14 mouse cellular contexts compared by ENCODE assay signal in the genomic region with DNA sequence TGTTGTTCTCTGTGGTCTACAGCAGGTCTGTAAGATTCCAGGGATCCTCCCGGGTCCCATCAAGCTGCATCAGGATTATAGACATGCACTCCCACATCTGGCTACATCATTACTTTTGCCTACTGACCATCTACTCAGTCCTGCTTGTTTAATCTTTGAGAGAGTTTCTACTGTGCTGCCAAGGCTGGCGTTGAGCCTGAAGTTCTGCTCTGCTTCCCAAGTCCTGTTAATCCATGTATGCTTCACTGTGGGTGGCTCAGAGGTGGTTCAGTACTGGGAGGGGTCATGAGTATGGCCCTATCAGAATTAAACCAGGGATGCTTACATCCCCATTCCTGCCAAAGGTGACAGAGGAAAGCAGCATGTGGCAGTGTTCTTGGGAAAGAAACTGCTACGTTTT.
"Had no signal": no experiment of that assay in that cellular context is flagged by ENCODE, and none has a peak within 500 bp of the region (broad histone marks: within the 10 kb centered on the region; RNA-seq: fewer than 3 reads in every experiment).

No protein-coding gene starts in this region.

- H3K9me3 ChIP-seq: hindbrain, embryonic 15.5 days; limb, embryonic 12.5 days; liver, embryonic 15.5 days; midbrain, embryonic 10.5 days; neural tube, embryonic 12.5 days had no signal

- H3K27ac ChIP-seq: hindbrain, embryonic 15.5 days; limb, embryonic 12.5 days; liver, embryonic 15.5 days; midbrain, embryonic 10.5 days; neural tube, embryonic 12.5 days had no signal

- H3K4me3 ChIP-seq: hindbrain, embryonic 15.5 days; limb, embryonic 12.5 days; liver, embryonic 15.5 days; midbrain, embryonic 10.5 days; neural tube, embryonic 12.5 days had no signal

- H3K27me3 ChIP-seq: hindbrain, embryonic 15.5 days; limb, embryonic 12.5 days; liver, embryonic 15.5 days; neural tube, embryonic 12.5 days had no signal

- ATAC-seq: intestine, embryonic 16.5 days; lung, postnatal 0 days had no signal

- H3K9ac ChIP-seq: hindbrain, embryonic 15.5 days; limb, embryonic 12.5 days; liver, embryonic 15.5 days; neural tube, embryonic 12.5 days had no signal

- H3K4me1 ChIP-seq: limb, embryonic 12.5 days; neural tube, embryonic 12.5 days had no signal

- H3K4me2 ChIP-seq: hindbrain, embryonic 15.5 days; limb, embryonic 12.5 days; liver, embryonic 15.5 days; neural tube, embryonic 12.5 days had no signal

- DNase-seq: liver; lung, adult 2 months; lung, postnatal 36 days; midbrain, embryonic 14.5 days; spleen, adult 18-20 months; thymus, adult 18-20 months; thymus, postnatal 14 days had no signal
